Mouse (Mus musculus) hindbrain, embryonic 11.5 days (tissue): ENCODE results near the gene Nlrc5. TPM values are rescaled to one million over a fixed set of nuclear protein-coding genes. Genes with fewer than 3 reads are reported as not detected.
A peak's percentile ranks its signal among the peaks of the same experiment; 100 is the strongest.

Source experiments
- ATAC-seq: fragments of 200-750 bp; cut with Nextera tagmentation; 2 replicates; pipeline ENCODE4 v1.8.0; 2017; ENCODE audit warnings: mild to moderate bottlenecking, moderate TSS enrichment, moderate library complexity; ENCODE audit not compliant: low FRiP score
- DNase-seq: peaks from one replicate; pipeline ENCODE4 v3.0.0-alpha.2; 2015; ENCODE audit warnings: low spot score
- H3K27ac ChIP-seq: fragments of 300-500 bp; sonication (generic); 2 replicates; pipeline ENCODE4 v1.5.1; 2014; ENCODE audit warnings: mild to moderate bottlenecking, low read depth, low read length
- H3K27me3 ChIP-seq: fragments of 300-500 bp; sonication (generic); 2 replicates; pipeline ENCODE4 v1.6.1; 2014; ENCODE audit warnings: mild to moderate bottlenecking, low read length, moderate library complexity, mixed read lengths; ENCODE audit not compliant: control insufficient read depth, insufficient read depth
- H3K36me3 ChIP-seq: fragments of 300-500 bp; sonication (generic); 2 replicates; pipeline ENCODE4 v1.6.1; 2014; ENCODE audit warnings: mild to moderate bottlenecking, low read length, moderate library complexity, mixed read lengths; ENCODE audit not compliant: control insufficient read depth, insufficient read depth
- H3K4me1 ChIP-seq: fragments of 300-500 bp; sonication (generic); replicated peaks from 2 replicates; pipeline ENCODE4 v1.6.1; 2014; ENCODE audit warnings: low read length, mixed read lengths; ENCODE audit not compliant: control insufficient read depth, insufficient read depth
- H3K4me2 ChIP-seq: fragments of 300-500 bp; sonication (generic); replicated peaks from 2 replicates; pipeline ENCODE4 v1.6.1; 2014; ENCODE audit warnings: mild to moderate bottlenecking, low read depth, low read length
- H3K4me3 ChIP-seq: fragments of 300-500 bp; sonication (generic); 2 replicates; pipeline ENCODE4 v1.5.1; 2014; ENCODE audit warnings: low read depth, low read length
- H3K9ac ChIP-seq: fragments of 300-500 bp; sonication (generic); 2 replicates; pipeline ENCODE4 v1.6.1; 2014; ENCODE audit warnings: low read depth, low read length
- H3K9me3 ChIP-seq: fragments of 300-500 bp; sonication (generic); 2 replicates; pipeline ENCODE4 v1.6.1; 2016; ENCODE audit warnings: low read length; ENCODE audit not compliant: control insufficient read depth
- WGBS: fragments of 180-500 bp; shearing (Covaris S2); extraction: QIAGEN DNeasy Blood & Tissue Kit; methylation state at CpG from one replicate; pipeline ENCODE4 v1.1.7; 2014; 5-methylcytosine and 5-hydroxymethylcytosine counted together
- polyA plus RNA-seq: library from polyadenylated mRNA; unstranded; fragments of >200 nt; fragmentation: Nextera tagmentation; extraction: Ambion mirVana; gene quantifications from 2 replicates; pipeline ENCODE4 v1.2.1, GENCODE M21; 2014

Gene Nlrc5
- polyA plus RNA-seq, 1 experiment from 2014 or later: 0.23 TPM

DNA sequence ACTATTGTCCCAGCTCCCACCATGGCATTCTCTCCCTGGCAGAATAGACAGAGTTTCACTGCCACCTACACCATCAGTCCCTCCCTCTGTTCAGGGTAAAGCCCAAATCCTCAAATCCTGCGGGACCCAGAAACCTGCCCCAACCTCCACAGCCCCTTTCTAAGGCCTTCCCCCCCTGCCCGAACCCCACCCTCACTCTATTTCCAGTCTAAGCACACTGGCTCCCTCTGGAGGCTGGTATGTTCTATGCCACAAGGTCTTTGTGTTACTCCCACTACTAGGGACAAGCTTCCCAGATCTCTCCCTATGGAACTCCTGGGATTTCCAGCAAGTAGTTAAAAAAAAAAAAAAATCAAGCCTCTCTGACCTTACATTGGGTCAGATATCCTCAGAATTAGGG, 51.7 kb downstream of the Nlrc5 start:
- peak; percentile 63 for DNase-seq
- Histone ChIP-seq H3K9ac (no peak overlapping the region), H3K9me3 (no peaks in the 10 kb centered on the region), H3K4me2 (no peak overlapping the region), H3K36me3 (no peaks in the 10 kb centered on the region), H3K27ac (no peak overlapping the region), H3K4me1 (no peaks in the 10 kb centered on the region), H3K27me3 (no peaks in the 10 kb centered on the region), H3K4me3 (no peak overlapping the region)
- WGBS: 16% methylated on average over 2 of the region's 2 CpGs
- no peak for ATAC-seq

DNA sequence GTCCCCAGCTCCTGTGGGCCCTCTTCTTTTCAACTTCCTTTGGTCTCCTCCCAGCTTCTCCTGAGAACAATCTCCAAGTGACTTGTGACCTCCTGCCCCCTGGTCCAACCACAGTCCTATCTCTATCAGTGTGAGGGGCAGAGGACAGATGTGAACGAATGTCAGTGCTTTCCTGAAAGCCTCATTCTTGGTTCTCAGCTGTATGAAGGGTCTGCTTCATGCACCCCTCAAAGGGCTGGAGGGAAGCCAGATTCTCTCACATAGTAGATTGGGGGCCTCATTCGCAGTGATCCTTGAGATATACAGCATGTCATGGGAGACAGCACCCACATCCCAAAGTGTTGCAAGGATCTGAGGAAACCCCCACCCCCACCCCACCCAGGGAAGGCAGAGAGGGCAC, 53.9 kb downstream of the Nlrc5 start:
- Histone ChIP-seq H3K9me3 (no peaks in the 10 kb centered on the region), H3K4me2 (no peak overlapping the region), H3K27ac (no peak overlapping the region), H3K4me3 (no peak overlapping the region), H3K4me1 (no peaks in the 10 kb centered on the region), H3K27me3 (no peaks in the 10 kb centered on the region), H3K9ac (no peak overlapping the region), H3K36me3 (no peaks in the 10 kb centered on the region)
- DNase-seq: no peak
- ATAC-seq: no peak
- 72% methylated on average over 2 of the region's 2 CpGs for WGBS

DNA sequence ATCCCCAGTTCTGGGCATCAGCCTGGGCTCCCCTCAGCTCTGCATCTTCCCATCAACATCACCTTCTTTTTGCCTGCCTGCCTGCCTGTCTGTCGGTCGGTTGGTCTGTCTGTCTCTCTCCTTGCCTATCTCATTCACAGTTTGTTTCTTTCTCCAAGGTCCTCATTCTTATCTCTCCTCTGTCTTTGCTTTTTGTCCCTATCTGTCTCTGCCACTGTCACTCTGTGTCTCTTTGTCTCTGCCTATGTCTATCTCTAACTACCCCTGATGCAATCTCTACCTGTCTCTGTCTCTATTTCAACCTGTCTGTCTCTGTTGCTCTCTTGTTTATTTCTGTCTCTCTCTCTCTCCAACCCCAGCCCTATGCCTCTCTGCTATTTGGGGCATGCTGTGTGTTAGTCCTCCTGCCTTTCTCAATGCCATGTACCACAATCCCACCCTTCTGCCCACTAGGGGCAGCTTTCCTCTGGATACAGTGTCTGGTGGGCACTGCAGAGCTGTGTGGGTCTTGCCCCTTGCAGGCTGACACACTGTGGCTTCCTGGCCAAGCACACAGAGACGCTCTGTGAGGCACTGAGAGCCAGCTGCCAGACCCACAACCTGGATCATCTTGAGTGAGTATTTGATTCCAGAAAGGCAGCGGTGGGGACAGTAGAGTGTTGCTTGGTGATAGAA, 55.8 kb downstream of the Nlrc5 start:
- DNase-seq (peak; percentile 18), ATAC-seq (no peak)
- Histone ChIP-seq H3K4me3 (no peak overlapping the region), H3K4me2 (no peak overlapping the region), H3K4me1 (no peaks in the 10 kb centered on the region), H3K9me3 (no peaks in the 10 kb centered on the region), H3K27me3 (no peaks in the 10 kb centered on the region), H3K27ac (no peak overlapping the region), H3K36me3 (no peaks in the 10 kb centered on the region), H3K9ac (no peak overlapping the region)
- 81% methylated on average over 4 of the region's 4 CpGs for WGBS

DNA sequence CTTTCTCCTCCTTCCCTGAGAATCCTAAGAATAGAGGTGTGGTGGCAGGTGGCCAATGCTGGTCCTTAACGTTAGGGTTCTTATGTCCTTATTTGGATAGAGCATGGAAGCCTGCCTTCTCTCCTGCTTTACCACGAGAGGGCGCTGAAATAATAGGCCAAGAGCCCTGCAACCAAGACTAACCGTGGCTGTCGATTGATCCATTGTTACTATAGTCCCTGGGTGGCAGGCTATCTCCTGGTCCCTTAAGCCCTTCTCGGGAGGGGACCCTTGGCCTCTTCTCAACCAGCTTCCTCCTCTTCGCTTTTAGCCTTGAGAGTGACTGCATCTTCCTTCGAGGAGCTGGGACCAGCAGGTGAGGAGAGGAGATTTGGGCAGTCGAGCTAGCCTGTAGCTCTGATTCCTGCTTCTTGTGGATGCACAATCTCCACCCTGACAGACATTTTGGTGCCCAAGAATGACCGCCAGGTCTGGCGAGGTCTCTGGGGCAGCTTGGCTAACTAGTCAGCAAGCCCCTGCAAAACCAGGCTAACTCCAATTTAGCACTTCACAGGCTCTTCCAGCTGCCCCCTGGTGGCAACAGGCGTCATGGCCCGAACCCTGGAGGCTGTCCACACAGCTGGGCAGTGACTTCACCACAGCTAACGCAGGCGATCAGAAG, 58.0 kb downstream of the Nlrc5 start:
- H3K4me1 ChIP-seq: no peaks in the 10 kb centered on the region
- no peaks in the 10 kb centered on the region for H3K27me3 ChIP-seq
- DNase-seq (peak; percentile 90), ATAC-seq (peak; percentile 88)
- peak overlapping the region; percentile 19; the same call in 1 of the 2 replicates for H3K4me3 ChIP-seq
- H3K36me3 ChIP-seq: no peaks in the 10 kb centered on the region
- H3K4me2 ChIP-seq: peak overlapping the region; percentile 49
- no peak overlapping the region for H3K27ac ChIP-seq
- H3K9me3 ChIP-seq: no peaks in the 10 kb centered on the region
- 8% methylated on average over 15 of the region's 15 CpGs for WGBS
- H3K9ac ChIP-seq: peak overlapping the region; percentile 44

DNA sequence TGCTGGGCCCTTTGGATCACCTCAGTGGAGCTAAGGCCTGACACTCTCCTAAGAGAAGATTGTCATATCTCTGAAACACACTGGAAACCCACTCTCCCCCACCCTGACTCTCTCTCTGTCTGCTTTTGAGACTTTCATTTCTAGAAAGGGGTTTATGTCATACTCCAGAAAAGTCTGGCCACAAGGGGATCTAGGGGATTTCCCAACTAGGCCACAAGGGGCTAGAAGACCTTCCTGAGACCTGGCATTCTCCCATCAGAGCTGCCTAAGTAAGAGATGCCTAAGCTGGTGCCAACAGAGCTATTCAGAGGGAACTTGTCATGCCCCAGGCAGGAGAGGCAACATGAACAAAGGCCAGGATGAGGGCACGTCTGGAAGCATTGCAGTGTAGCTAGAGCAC, 59.1 kb downstream of the Nlrc5 start:
- H3K9ac ChIP-seq: no peak overlapping the region
- no peak overlapping the region for H3K27ac ChIP-seq
- ATAC-seq: no peak
- H3K4me1 ChIP-seq: no peaks in the 10 kb centered on the region
- H3K4me2 ChIP-seq: no peak overlapping the region
- no peaks in the 10 kb centered on the region for H3K9me3 ChIP-seq
- no peak for DNase-seq
- no peaks in the 10 kb centered on the region for H3K36me3 ChIP-seq
- no peak overlapping the region for H3K4me3 ChIP-seq
- no peaks in the 10 kb centered on the region for H3K27me3 ChIP-seq
- WGBS: 41% methylated on average over 1 of the region's 1 CpGs

DNA sequence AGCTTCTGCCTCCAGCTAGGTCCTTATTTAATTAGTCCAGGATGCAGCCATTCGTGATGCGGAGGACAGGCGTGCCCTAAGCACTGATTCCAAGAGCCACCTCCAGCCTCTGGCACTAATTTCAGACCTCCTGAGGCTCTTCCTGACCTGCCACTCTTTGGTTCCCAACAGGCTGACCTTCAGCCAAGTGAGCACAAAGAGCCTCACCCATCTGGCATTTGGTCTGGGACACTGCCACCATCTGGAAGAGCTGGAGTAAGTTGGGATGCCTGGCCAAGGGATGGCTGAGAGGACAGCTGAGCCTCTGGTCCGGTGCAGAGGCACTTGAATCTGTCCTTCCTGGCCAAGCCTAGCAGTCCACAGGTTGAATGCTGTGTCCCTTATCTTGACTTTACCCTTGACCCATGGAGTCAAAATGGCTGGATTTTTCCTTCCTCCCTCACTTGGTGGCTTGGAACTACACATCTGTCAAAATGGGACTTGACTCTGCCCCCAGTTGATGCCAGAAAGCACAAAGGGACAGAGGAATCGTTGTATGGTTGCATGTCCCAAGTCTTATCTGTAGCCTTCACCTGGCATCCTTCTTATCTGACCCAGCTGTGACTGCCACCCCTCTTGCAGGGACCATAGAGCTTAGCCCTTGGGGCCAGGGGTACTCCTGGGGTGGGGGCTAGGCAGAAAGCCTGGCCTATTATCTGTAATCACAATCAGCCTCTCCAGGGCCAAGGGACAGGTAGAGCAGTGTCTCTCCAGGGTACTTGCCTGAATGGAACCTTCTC, 81.5 kb downstream of the Nlrc5 start:
- no peaks in the 10 kb centered on the region for H3K9me3 ChIP-seq
- no peak overlapping the region for H3K4me3 ChIP-seq
- no peaks in the 10 kb centered on the region for H3K4me1 ChIP-seq
- no peaks in the 10 kb centered on the region for H3K27me3 ChIP-seq
- ATAC-seq (no peak), DNase-seq (no peak)
- no peak overlapping the region for H3K4me2 ChIP-seq
- H3K9ac ChIP-seq: no peak overlapping the region
- 65% methylated on average over 5 of the region's 5 CpGs for WGBS
- no peak overlapping the region for H3K27ac ChIP-seq
- H3K36me3 ChIP-seq: no peaks in the 10 kb centered on the region

DNA sequence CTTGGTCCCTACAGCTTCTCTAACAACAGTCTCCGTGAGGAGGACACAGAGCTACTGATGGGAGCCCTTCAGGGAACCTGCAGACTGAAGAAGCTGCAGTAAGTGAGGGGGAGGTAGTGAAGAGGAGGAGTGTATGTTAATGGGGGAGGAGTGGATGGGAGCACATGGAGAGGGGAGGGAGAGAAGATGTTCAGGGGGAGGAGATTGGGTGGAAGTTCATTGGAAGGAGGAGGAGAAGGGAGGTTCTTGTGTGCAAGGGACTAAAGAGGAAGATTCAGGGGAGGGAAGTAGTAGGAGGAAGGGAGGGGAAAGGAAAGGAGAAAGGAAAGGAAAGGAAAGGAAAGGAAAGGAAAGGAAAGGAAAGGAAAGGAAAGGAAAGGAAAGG, 82.0 kb downstream of the Nlrc5 start:
- DNase-seq (no peak), ATAC-seq (no peak)
- WGBS: 57% methylated on average over 1 of the region's 1 CpGs
- H3K4me3 ChIP-seq: no peak overlapping the region
- H3K27me3 ChIP-seq: no peaks in the 10 kb centered on the region
- no peaks in the 10 kb centered on the region for H3K4me1 ChIP-seq
- H3K9ac ChIP-seq: no peak overlapping the region
- H3K27ac ChIP-seq: no peak overlapping the region
- H3K36me3 ChIP-seq: no peaks in the 10 kb centered on the region
- no peaks in the 10 kb centered on the region for H3K9me3 ChIP-seq
- H3K4me2 ChIP-seq: no peak overlapping the region

DNA sequence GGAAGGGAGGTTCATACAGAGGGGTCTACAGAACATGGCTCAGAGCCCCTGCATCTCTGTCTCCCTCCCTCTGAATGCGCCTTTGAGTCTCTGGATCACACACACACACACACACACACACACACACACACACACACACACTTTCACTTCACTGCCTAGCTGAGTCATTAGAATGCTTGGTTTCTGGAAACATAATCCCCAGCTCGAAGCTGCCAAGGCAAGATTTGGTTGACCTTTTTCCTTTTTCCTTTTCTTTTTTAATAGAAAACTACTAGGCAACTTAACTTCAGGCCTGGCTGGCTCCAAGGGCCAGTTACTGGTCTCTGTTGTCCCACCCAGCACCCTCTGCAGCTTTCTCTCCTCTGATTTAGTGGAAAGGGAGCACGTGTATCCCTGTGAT, 82.6 kb downstream of the Nlrc5 start:
- 83% methylated on average over 3 of the region's 3 CpGs for WGBS
- Histone ChIP-seq H3K9ac (no peak overlapping the region), H3K36me3 (no peaks in the 10 kb centered on the region), H3K27me3 (no peaks in the 10 kb centered on the region), H3K4me2 (no peak overlapping the region), H3K4me3 (no peak overlapping the region), H3K9me3 (no peaks in the 10 kb centered on the region), H3K27ac (no peak overlapping the region), H3K4me1 (no peaks in the 10 kb centered on the region)
- ATAC-seq: no peak
- no peak for DNase-seq
